Mouse (Mus musculus): ENCODE results near the gene Acp1.

DNA sequence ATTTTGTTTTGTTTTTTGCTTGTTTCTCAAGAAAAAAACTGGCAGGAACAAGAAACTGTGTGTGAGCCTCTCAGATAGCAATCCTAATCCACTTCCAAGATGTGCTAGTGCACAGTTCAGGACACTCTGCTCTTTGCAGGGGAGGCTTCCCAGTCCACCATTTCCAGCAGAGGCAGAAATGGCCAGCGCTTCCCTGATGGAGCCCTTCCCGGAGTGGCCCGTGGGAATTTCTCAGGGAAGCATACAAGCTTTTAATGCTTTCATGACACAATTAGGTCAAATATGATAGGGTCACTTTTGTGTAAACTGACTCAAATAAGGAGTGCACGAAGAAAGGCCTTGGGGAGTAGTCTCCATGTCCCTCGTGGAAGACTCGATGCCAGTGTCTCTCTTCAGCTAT, 25.5 kb downstream of the Acp1 start:
- TF ChIP-seq CTCF (IDR thresholded peaks at IDR 0.05; ENCODE audit: insufficient read depth, low read length) (no peak), POLR2A (IDR thresholded peaks at IDR 0.05; ENCODE audit: borderline replicate concordance, extremely low read depth, low read depth, low read length) (no peak)
